Mouse (Mus musculus): ENCODE measurements at regions not wholly inside any gene's neighbourhood (a gene's known extent, or its start where the extent isn't known, plus 50 kb on each side); places are given as distances from the start of the nearest gene placed in this dataset.
"Not testable (repeated sequence)": the region's sequence is repeated elsewhere in the genome, so short reads cannot be mapped to it uniquely, and the experiment has no call there.

GRCm38 (mm10) chr6:37806529-37807191 lies 64.0 kb upstream of the Trim24 start:
- not testable (repeated sequence) for TF ChIP-seq CTCF (IDR thresholded peaks at IDR 0.05; ENCODE audit: low read depth, low read length); POLR2A (IDR thresholded peaks at IDR 0.05; ENCODE audit: extremely low read depth, insufficient read depth, low read length)

Measured in liver, adult 2 months (tissue).